Comparison of ENCODE assay signal across 9 mouse cellular contexts in genomic region chr1:51148481-51149137, GRCm38 (mm10).
DNase-seq lines count a peak whose midpoint lies in the region; ATAC-seq lines count a peak whose summit lies in the region.
"Had no signal": no experiment of that assay in that cellular context is flagged by ENCODE, and none has a peak within 500 bp of the region (broad histone marks: within the 10 kb centered on the region; RNA-seq: fewer than 3 reads in every experiment).

No protein-coding gene starts in this region.

- no peaks in the 10 kb centered on the region; the same call in 1 of the 2 replicates for H3K4me1 ChIP-seq in forebrain, embryonic 16.5 days (replicated peaks; ENCODE audit: control insufficient read depth, insufficient read depth, low read length)
- no peaks in the 10 kb centered on the region for H3K4me1 ChIP-seq in forebrain, embryonic 12.5 days
- peaks cover 33% of the 10 kb centered on the region for H3K4me1 ChIP-seq in heart, embryonic 15.5 days (replicated peaks)

- no peak overlapping the region for H3K4me2 ChIP-seq in forebrain, embryonic 16.5 days (ENCODE audit: low read length)
- H3K4me2 ChIP-seq in forebrain, embryonic 12.5 days, result no peak overlapping the region
- peak overlapping the region; percentile 16; the same call in 1 of the 2 replicates for H3K4me2 ChIP-seq in heart, embryonic 15.5 days
- H3K4me2 ChIP-seq: limb, embryonic 13.5 days had no signal

- H3K27ac ChIP-seq in forebrain, embryonic 16.5 days (ENCODE audit: low read length), result no peak overlapping the region
- H3K27ac ChIP-seq in forebrain, embryonic 12.5 days, result no peak overlapping the region
- H3K27ac ChIP-seq in heart, embryonic 15.5 days, result peak overlapping the region; percentile 39
- H3K27ac ChIP-seq: limb, embryonic 13.5 days had no signal

- H3K9ac ChIP-seq in forebrain, embryonic 16.5 days (replicated peaks; ENCODE audit: low read depth, low read length), result no peak overlapping the region
- no peak overlapping the region for H3K9ac ChIP-seq in forebrain, embryonic 12.5 days
- no peak overlapping the region for H3K9ac ChIP-seq in heart, embryonic 15.5 days
- H3K9ac ChIP-seq: limb, embryonic 13.5 days had no signal

- H3K27me3 ChIP-seq in forebrain, embryonic 16.5 days (replicated peaks; ENCODE audit: control insufficient read depth, insufficient read depth, low read length), result no peaks in the 10 kb centered on the region
- H3K27me3 ChIP-seq in forebrain, embryonic 12.5 days, result no peaks in the 10 kb centered on the region
- no peaks in the 10 kb centered on the region for H3K27me3 ChIP-seq in heart, embryonic 15.5 days
- H3K27me3 ChIP-seq: limb, embryonic 13.5 days had no signal

- DNase-seq in brain, adult 2 months (ENCODE audit: low read depth, low spot score), result peak; percentile 60
- peak; percentile 22 for DNase-seq in lung, postnatal 14 days
- DNase-seq in testis, postnatal 14 days (ENCODE audit: low spot score), result no peak
- DNase-seq in right cerebral cortex, adult 2 months (ENCODE audit: low spot score in 2 of 2), result no peak

- H3K4me3 ChIP-seq in forebrain, embryonic 16.5 days (replicated peaks; ENCODE audit: low read length), result no peak overlapping the region
- H3K4me3 ChIP-seq in forebrain, embryonic 12.5 days (replicated peaks), result no peak overlapping the region
- H3K4me3 ChIP-seq in heart, embryonic 15.5 days, result no peak overlapping the region
- H3K4me3 ChIP-seq: limb, embryonic 13.5 days had no signal

- WGBS in forebrain, embryonic 16.5 days, result 75% methylated on average over 9 of the region's 9 CpGs
- 74% methylated on average over 9 of the region's 9 CpGs for WGBS in forebrain, embryonic 12.5 days
- 36% methylated on average over 9 of the region's 9 CpGs for WGBS in heart, embryonic 15.5 days

- peak; percentile 49; the same call in 1 of the 2 replicates for ATAC-seq in forebrain, embryonic 16.5 days
- no peak for ATAC-seq in forebrain, embryonic 12.5 days (ENCODE audit: low FRiP score)
- ATAC-seq in heart, embryonic 15.5 days (replicated peaks; ENCODE audit: insufficient number of reproducible peaks, insufficient read depth, low FRiP score, low read depth), result peak; percentile 78
- no peak for ATAC-seq in erythroid progenitor cell, adult 5-6 weeks (replicated peaks; ENCODE audit: low FRiP score, poor library complexity, severe bottlenecking)

- H3K36me3 ChIP-seq in forebrain, embryonic 16.5 days (ENCODE audit: control insufficient read depth, insufficient read depth), result no peaks in the 10 kb centered on the region
- H3K36me3 ChIP-seq in forebrain, embryonic 12.5 days (replicated peaks), result no peaks in the 10 kb centered on the region
- no peaks in the 10 kb centered on the region for H3K36me3 ChIP-seq in heart, embryonic 15.5 days
- H3K36me3 ChIP-seq: limb, embryonic 13.5 days had no signal

- H3K9me3 ChIP-seq in forebrain, embryonic 16.5 days (ENCODE audit: control insufficient read depth, low read length), result no peaks in the 10 kb centered on the region
- no peaks in the 10 kb centered on the region for H3K9me3 ChIP-seq in forebrain, embryonic 12.5 days
- H3K9me3 ChIP-seq in heart, embryonic 15.5 days (replicated peaks), result no peaks in the 10 kb centered on the region
- H3K9me3 ChIP-seq: limb, embryonic 13.5 days had no signal

Comparison
In these comparisons a context has a peak if more than half of its experiments do, and no peak if none do; other contexts are left out.
1. ATAC-seq: peak in forebrain, embryonic 16.5 days (single experiment) and heart, embryonic 15.5 days (single experiment); none in forebrain, embryonic 12.5 days (single experiment) and erythroid progenitor cell, adult 5-6 weeks (single experiment).
2. DNase-seq: peak in brain, adult 2 months (single experiment) and lung, postnatal 14 days (single experiment); none in testis, postnatal 14 days (single experiment) and right cerebral cortex, adult 2 months (0 of 2).